ENCODE assay signal across 23 mouse cellular contexts in the genomic region with DNA sequence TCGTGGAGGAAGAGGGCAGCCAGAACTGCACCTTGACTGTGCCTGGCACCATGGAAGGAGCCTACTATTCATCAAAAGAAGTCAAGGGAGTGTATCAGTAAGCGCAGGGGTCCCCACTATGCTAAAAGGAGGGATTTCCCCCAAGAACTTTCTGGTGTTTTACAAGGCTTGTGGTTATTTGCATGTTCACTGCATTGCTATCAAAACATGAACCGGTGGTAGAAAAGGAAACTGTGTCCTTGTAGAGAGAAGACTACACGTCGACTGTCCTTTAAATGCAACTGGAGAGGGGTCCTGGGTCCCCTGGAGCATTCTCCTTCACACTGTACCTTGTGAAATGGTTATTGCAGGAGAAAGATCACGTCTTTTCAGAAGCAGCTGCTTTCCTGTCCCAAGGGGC.
"Had no signal": no experiment of that assay in that cellular context is flagged by ENCODE, and none has a peak within 500 bp of the region (broad histone marks: within the 10 kb centered on the region; RNA-seq: fewer than 3 reads in every experiment).

No protein-coding gene starts in this region.

- H3K4me3 ChIP-seq: kidney, embryonic 15.5 days; limb, embryonic 12.5 days; limb, embryonic 15.5 days; megakaryocyte, embryonic 14.5 days; myocyte; neural tube, embryonic 13.5 days had no signal

- ATAC-seq: liver, postnatal 0 days; lung, postnatal 0 days had no signal

- DNase-seq: kidney, adult 11 months; kidney, adult 8-10 months; kidney, postnatal 10 days; kidney, postnatal 36 days; left cerebral cortex, postnatal 4 days; liver, postnatal 0 days; lung, embryonic 14.5 days; lung, postnatal 36 days; midbrain, embryonic 14.5 days; retina, postnatal 1 day; right cerebral cortex, postnatal 25 days; spleen, adult 18-20 months; thymus, adult 18-20 months; thymus, postnatal 14 days; thymus, postnatal 4 days had no signal

- H3K27ac ChIP-seq: kidney, embryonic 15.5 days; limb, embryonic 12.5 days; limb, embryonic 15.5 days; liver, embryonic 14.5 days; neural tube, embryonic 13.5 days had no signal
